In genomic region chr11:100888348-100888820, GRCm38 (mm10) we compare ENCODE assay signal across 1 mouse cellular context.
TF ChIP-seq lines count a peak whose summit lies in the region.

No protein-coding gene starts in this region.

TF ChIP-seq in MEL, 35 proteins besides CTCF, POLR2A, EP300 and RAD21 (continued from another document):
- TF ChIP-seq JUND (IDR thresholded peaks at IDR 0.05; ENCODE audit: low read depth, low read length) (no peak), MYB (IDR thresholded peaks at IDR 0.05; ENCODE audit: low read depth, low read length) (peak; percentile 65), CHD2 (IDR thresholded peaks at IDR 0.05; ENCODE audit: low read length) (no peak; the same call in 1 of the 2 replicates), ZC3H11A (IDR thresholded peaks at IDR 0.05; ENCODE audit: low read depth, low read length) (peak; percentile 25; the same call in 1 of the 2 replicates), NRF1 (IDR thresholded peaks at IDR 0.05; ENCODE audit: insufficient read depth, low read depth, low read length, poor library complexity, severe bottlenecking) (no peak), ZKSCAN1 (IDR thresholded peaks at IDR 0.05; ENCODE audit: low read depth, low read length) (no peak; the same call in 1 of the 2 replicates), MEF2A (IDR thresholded peaks at IDR 0.05; ENCODE audit: extremely low read depth, insufficient replicate concordance, low read depth, low read length, poor library complexity, severe bottlenecking) (peak; percentile 78), MAX (IDR thresholded peaks at IDR 0.05; ENCODE audit: low read length) (peak; percentile 75), TAL1 (IDR thresholded peaks at IDR 0.05; ENCODE audit: low read length) (peak; percentile 2; the same call in 1 of the 2 replicates), MAFK (IDR thresholded peaks at IDR 0.05; ENCODE audit: borderline replicate concordance, low read depth, low read length) (peak; percentile 77; the same call in 1 of the 2 replicates), NELFE (IDR thresholded peaks at IDR 0.05; ENCODE audit: low read depth, low read length) (peak; percentile 36; the same call in 1 of the 2 replicates), MAZ (IDR thresholded peaks at IDR 0.05; ENCODE audit: low read depth, low read length) (peak; percentile 89; the same call in 1 of the 2 replicates), RCOR1 (IDR thresholded peaks at IDR 0.05; ENCODE audit: low read depth, low read length) (peak; percentile 99), ZNF384 (IDR thresholded peaks at IDR 0.05; ENCODE audit: low read depth, low read length) (peak; percentile 95), USF2 (IDR thresholded peaks at IDR 0.05; ENCODE audit: borderline replicate concordance in 1 of 2, insufficient read depth in 1 of 2, low read depth in 1 of 2, low read length in 2 of 2) (no peak), POLR2AphosphoS5 (IDR thresholded peaks at IDR 0.05; ENCODE audit: borderline replicate concordance, low read depth, low read length) (no peak), UBTF (IDR thresholded peaks at IDR 0.05; ENCODE audit: borderline replicate concordance, insufficient read depth, low read depth, low read length) (peak; percentile 89; the same call in 1 of the 2 replicates), ZMIZ1 (IDR thresholded peaks at IDR 0.05; ENCODE audit: low read depth, low read length) (no peak), GATA1 (IDR thresholded peaks at IDR 0.05; ENCODE audit: low read depth, low read length) (peak; percentile 88), CHD1 (IDR thresholded peaks at IDR 0.05; ENCODE audit: low read depth, low read length) (no peak; the same call in 1 of the 2 replicates), POLR2AphosphoS2 (IDR thresholded peaks at IDR 0.05; ENCODE audit: low read length) (no peak), TBP (IDR thresholded peaks at IDR 0.05; ENCODE audit: low read depth, low read length) (peak; percentile 84), KAT2A (conservative IDR thresholded peaks at IDR 0.05; ENCODE audit: low read depth, low read length) (no peak), USF1 (IDR thresholded peaks at IDR 0.05; ENCODE audit: low read depth, low read length) (peak; percentile 54), ETS1 (IDR thresholded peaks at IDR 0.05; ENCODE audit: low read depth, low read length) (peak; percentile 88), ELF1 (IDR thresholded peaks at IDR 0.05; ENCODE audit: low read depth, low read length) (peak; percentile 46), E2F4 (IDR thresholded peaks at IDR 0.05; ENCODE audit: borderline replicate concordance, low read depth, low read length) (0 out of 2 replicates have a peak, but pooled peaks have one; percentile 5), HCFC1 (IDR thresholded peaks at IDR 0.05; ENCODE audit: low read depth, low read length) (peak; percentile 60; the same call in 1 of the 2 replicates), BHLHE40 (IDR thresholded peaks at IDR 0.05; ENCODE audit: borderline replicate concordance, low read depth, low read length) (peak; percentile 96)
